Comparison of ENCODE assay signal across 21 mouse cellular contexts in genomic region chr15:102546246-102546645, GRCm38 (mm10). TPM values are rescaled to one million over a fixed set of nuclear protein-coding genes. Genes with fewer than 3 reads are reported as not detected.
DNase-seq lines count a peak whose midpoint lies in the region; ATAC-seq lines count a peak whose summit lies in the region.
"Had no signal": no experiment of that assay in that cellular context is flagged by ENCODE, and none has a peak within 500 bp of the region (broad histone marks: within the 10 kb centered on the region; RNA-seq: fewer than 3 reads in every experiment).

No protein-coding gene starts in this region.

- WGBS in forebrain, embryonic 12.5 days, result 93% methylated on average over 3 of the region's 3 CpGs
- 84% methylated on average over 3 of the region's 3 CpGs for WGBS in forebrain, embryonic 11.5 days
- 92% methylated on average over 3 of the region's 3 CpGs for WGBS in hindbrain, embryonic 13.5 days
- WGBS in hindbrain, embryonic 12.5 days, result 95% methylated on average over 3 of the region's 3 CpGs
- WGBS in neural tube, embryonic 13.5 days, result 91% methylated on average over 3 of the region's 3 CpGs
- WGBS in neural tube, embryonic 15.5 days, result 84% methylated on average over 3 of the region's 3 CpGs
- 82% methylated on average over 3 of the region's 3 CpGs for WGBS in hindbrain, embryonic 16.5 days

- ATAC-seq in forebrain, embryonic 12.5 days (ENCODE audit: low FRiP score), result no peak
- no peak for ATAC-seq in forebrain, embryonic 11.5 days (replicated peaks; ENCODE audit: low FRiP score)
- ATAC-seq in hindbrain, embryonic 13.5 days (ENCODE audit: low FRiP score), result no peak
- ATAC-seq in hindbrain, embryonic 12.5 days (ENCODE audit: low FRiP score), result no peak
- no peak for ATAC-seq in neural tube, embryonic 13.5 days (ENCODE audit: low read depth)
- ATAC-seq in neural tube, embryonic 15.5 days (ENCODE audit: low FRiP score), result no peak
- no peak for ATAC-seq in hindbrain, embryonic 16.5 days
- ATAC-seq: intestine, postnatal 0 days had no signal

- peaks cover 36% of the 10 kb centered on the region for H3K36me3 ChIP-seq in forebrain, embryonic 12.5 days (replicated peaks)
- no peaks in the 10 kb centered on the region for H3K36me3 ChIP-seq in forebrain, embryonic 11.5 days (ENCODE audit: control insufficient read depth, insufficient read depth, low read length)
- peaks cover 49% of the 10 kb centered on the region for H3K36me3 ChIP-seq in hindbrain, embryonic 13.5 days
- peaks cover 35% of the 10 kb centered on the region for H3K36me3 ChIP-seq in hindbrain, embryonic 12.5 days
- peaks cover 61% of the 10 kb centered on the region for H3K36me3 ChIP-seq in neural tube, embryonic 13.5 days
- peaks cover 44% of the 10 kb centered on the region for H3K36me3 ChIP-seq in neural tube, embryonic 15.5 days
- H3K36me3 ChIP-seq in hindbrain, embryonic 16.5 days (ENCODE audit: control insufficient read depth, insufficient read depth, low read length), result peaks cover 17% of the 10 kb centered on the region; the same call in 1 of the 2 replicates

- no peaks in the 10 kb centered on the region for H3K27me3 ChIP-seq in forebrain, embryonic 12.5 days
- H3K27me3 ChIP-seq in forebrain, embryonic 11.5 days (ENCODE audit: control insufficient read depth, insufficient read depth, low read length), result no peaks in the 10 kb centered on the region
- H3K27me3 ChIP-seq in hindbrain, embryonic 13.5 days, result no peaks in the 10 kb centered on the region
- no peaks in the 10 kb centered on the region for H3K27me3 ChIP-seq in hindbrain, embryonic 12.5 days
- H3K27me3 ChIP-seq in neural tube, embryonic 13.5 days, result no peaks in the 10 kb centered on the region
- H3K27me3 ChIP-seq in neural tube, embryonic 15.5 days (replicated peaks), result no peaks in the 10 kb centered on the region
- H3K27me3 ChIP-seq in hindbrain, embryonic 16.5 days (replicated peaks; ENCODE audit: control insufficient read depth, insufficient read depth, low read length), result no peaks in the 10 kb centered on the region
- H3K27me3 ChIP-seq: embryonic facial prominence, embryonic 13.5 days; kidney, embryonic 15.5 days; liver, embryonic 15.5 days; midbrain, embryonic 12.5 days; stomach, embryonic 15.5 days had no signal

- H3K27ac ChIP-seq in forebrain, embryonic 12.5 days, result peak overlapping the region; percentile 66; the same call in 1 of the 2 replicates
- no peak overlapping the region for H3K27ac ChIP-seq in forebrain, embryonic 11.5 days (ENCODE audit: low read depth, low read length)
- H3K27ac ChIP-seq in hindbrain, embryonic 13.5 days, result peak overlapping the region; percentile 76; the same call in 1 of the 2 replicates
- H3K27ac ChIP-seq in hindbrain, embryonic 12.5 days, result no peak overlapping the region
- 0 out of 2 replicates have a peak overlapping the region, but pooled peaks have one; percentile 66 for H3K27ac ChIP-seq in neural tube, embryonic 13.5 days (replicated peaks)
- H3K27ac ChIP-seq in neural tube, embryonic 15.5 days (replicated peaks), result no peak overlapping the region; the same call in 1 of the 2 replicates
- peak overlapping the region; percentile 69; the same call in 1 of the 2 replicates for H3K27ac ChIP-seq in hindbrain, embryonic 16.5 days (ENCODE audit: low read depth, low read length)
- H3K27ac ChIP-seq: kidney, embryonic 15.5 days; liver, embryonic 15.5 days; macrophage; midbrain, embryonic 12.5 days; stomach, embryonic 15.5 days had no signal

- no peak overlapping the region for H3K4me2 ChIP-seq in forebrain, embryonic 12.5 days
- H3K4me2 ChIP-seq in forebrain, embryonic 11.5 days (ENCODE audit: low read depth, low read length, severe bottlenecking), result no peak overlapping the region
- no peak overlapping the region for H3K4me2 ChIP-seq in hindbrain, embryonic 13.5 days
- no peak overlapping the region for H3K4me2 ChIP-seq in hindbrain, embryonic 12.5 days (replicated peaks)
- no peak overlapping the region for H3K4me2 ChIP-seq in neural tube, embryonic 13.5 days
- H3K4me2 ChIP-seq in neural tube, embryonic 15.5 days, result no peak overlapping the region
- H3K4me2 ChIP-seq in hindbrain, embryonic 16.5 days (ENCODE audit: low read length), result no peak overlapping the region
- H3K4me2 ChIP-seq: embryonic facial prominence, embryonic 13.5 days; heart, embryonic 11.5 days; kidney, embryonic 15.5 days; liver, embryonic 15.5 days; midbrain, embryonic 12.5 days; stomach, embryonic 15.5 days had no signal

- no peak for DNase-seq in forebrain, embryonic 11.5 days (ENCODE audit: low spot score)
- DNase-seq in urinary bladder, adult 2 months (ENCODE audit: low spot score), result no peak
- DNase-seq: B cell, adult 2 months had no signal

- H3K4me3 ChIP-seq in forebrain, embryonic 12.5 days (replicated peaks), result no peak overlapping the region
- no peak overlapping the region for H3K4me3 ChIP-seq in forebrain, embryonic 11.5 days (ENCODE audit: low read depth, low read length)
- H3K4me3 ChIP-seq in hindbrain, embryonic 13.5 days, result no peak overlapping the region
- no peak overlapping the region for H3K4me3 ChIP-seq in hindbrain, embryonic 12.5 days
- H3K4me3 ChIP-seq in neural tube, embryonic 13.5 days, result no peak overlapping the region
- H3K4me3 ChIP-seq in neural tube, embryonic 15.5 days (replicated peaks), result no peak overlapping the region
- no peak overlapping the region for H3K4me3 ChIP-seq in hindbrain, embryonic 16.5 days (ENCODE audit: low read length)
- H3K4me3 ChIP-seq: embryonic facial prominence, embryonic 13.5 days; kidney, embryonic 15.5 days; liver, embryonic 15.5 days; midbrain, embryonic 12.5 days; stomach, embryonic 15.5 days had no signal

- H3K4me1 ChIP-seq in forebrain, embryonic 12.5 days, result no peaks in the 10 kb centered on the region
- no peaks in the 10 kb centered on the region for H3K4me1 ChIP-seq in forebrain, embryonic 11.5 days (replicated peaks; ENCODE audit: control insufficient read depth, insufficient read depth, low read length)
- H3K4me1 ChIP-seq in hindbrain, embryonic 13.5 days (replicated peaks), result peaks cover 8% of the 10 kb centered on the region; the same call in 1 of the 2 replicates
- no peaks in the 10 kb centered on the region for H3K4me1 ChIP-seq in hindbrain, embryonic 12.5 days
- peaks cover 9% of the 10 kb centered on the region; the same call in 1 of the 2 replicates for H3K4me1 ChIP-seq in neural tube, embryonic 13.5 days (replicated peaks)
- peaks cover 6% of the 10 kb centered on the region; the same call in 1 of the 2 replicates for H3K4me1 ChIP-seq in neural tube, embryonic 15.5 days
- peaks cover 5% of the 10 kb centered on the region; the same call in 1 of the 2 replicates for H3K4me1 ChIP-seq in hindbrain, embryonic 16.5 days (ENCODE audit: control insufficient read depth, insufficient read depth, low read depth, low read length)
- H3K4me1 ChIP-seq: embryonic facial prominence, embryonic 13.5 days; kidney, embryonic 15.5 days; liver, embryonic 15.5 days; midbrain, embryonic 12.5 days; stomach, embryonic 15.5 days had no signal

- no peak overlapping the region for H3K9ac ChIP-seq in forebrain, embryonic 12.5 days
- no peak overlapping the region for H3K9ac ChIP-seq in forebrain, embryonic 11.5 days (ENCODE audit: low read length)
- H3K9ac ChIP-seq in hindbrain, embryonic 13.5 days, result no peak overlapping the region
- no peak overlapping the region for H3K9ac ChIP-seq in hindbrain, embryonic 12.5 days
- H3K9ac ChIP-seq in neural tube, embryonic 13.5 days, result no peak overlapping the region
- H3K9ac ChIP-seq in neural tube, embryonic 15.5 days (replicated peaks), result no peak overlapping the region
- no peak overlapping the region for H3K9ac ChIP-seq in hindbrain, embryonic 16.5 days (ENCODE audit: low read depth, low read length)
- H3K9ac ChIP-seq: embryonic facial prominence, embryonic 13.5 days; kidney, embryonic 15.5 days; liver, embryonic 15.5 days; midbrain, embryonic 12.5 days; stomach, embryonic 15.5 days had no signal

- H3K9me3 ChIP-seq in forebrain, embryonic 12.5 days, result no peaks in the 10 kb centered on the region
- no peaks in the 10 kb centered on the region for H3K9me3 ChIP-seq in forebrain, embryonic 11.5 days (ENCODE audit: control insufficient read depth, low read length)
- no peaks in the 10 kb centered on the region for H3K9me3 ChIP-seq in hindbrain, embryonic 13.5 days
- H3K9me3 ChIP-seq in hindbrain, embryonic 12.5 days (replicated peaks), result no peaks in the 10 kb centered on the region
- no peaks in the 10 kb centered on the region for H3K9me3 ChIP-seq in neural tube, embryonic 13.5 days
- H3K9me3 ChIP-seq in neural tube, embryonic 15.5 days (replicated peaks), result no peaks in the 10 kb centered on the region
- H3K9me3 ChIP-seq in hindbrain, embryonic 16.5 days (ENCODE audit: control insufficient read depth, low read length), result no peaks in the 10 kb centered on the region
- H3K9me3 ChIP-seq: embryonic facial prominence, embryonic 13.5 days; kidney, embryonic 15.5 days; liver, embryonic 15.5 days; midbrain, embryonic 12.5 days; stomach, embryonic 15.5 days had no signal

RNA-seq across cellular contexts. Expression of gene Npff, which starts 21.5 kb away (rescaled TPM):
- 2.7 and 2.9 TPM in 2 replicates for polyA plus RNA-seq in forebrain, embryonic 12.5 days (2016; fragmentation: Nextera tagmentation; extraction: Ambion mirVana)
- polyA plus RNA-seq in forebrain, embryonic 11.5 days (2014; fragmentation: Nextera tagmentation; extraction: Ambion mirVana), result 0.80 and 2.1 TPM in 2 replicates
- polyA plus RNA-seq in hindbrain, embryonic 13.5 days (2015; fragmentation: Nextera tagmentation; extraction: Ambion mirVana), result 6.1 and 7.1 TPM in 2 replicates
- polyA plus RNA-seq in hindbrain, embryonic 12.5 days (2016; fragmentation: Nextera tagmentation; extraction: Ambion mirVana), result 3.6 and 4.3 TPM in 2 replicates
- 7.3 and 13.3 TPM in 2 replicates for polyA plus RNA-seq in neural tube, embryonic 13.5 days (2015; fragmentation: Nextera tagmentation; extraction: Ambion mirVana)
- 13.9 and 14.0 TPM in 2 replicates for polyA plus RNA-seq in neural tube, embryonic 15.5 days (2015; fragmentation: Nextera tagmentation; extraction: Ambion mirVana)
- polyA plus RNA-seq in hindbrain, embryonic 16.5 days (2015; fragmentation: Nextera tagmentation; extraction: Ambion mirVana), result 4.1 and 5.0 TPM in 2 replicates
- 8.1 and 8.2 TPM in 2 replicates for polyA plus RNA-seq in urinary bladder, adult 2 months (2012; rRNA removed)

RNA-seq across cellular contexts. Expression of gene Tarbp2, which starts 28.3 kb away (rescaled TPM):
- 91.9 and 93.5 TPM in 2 replicates for polyA plus RNA-seq in forebrain, embryonic 12.5 days (2016; fragmentation: Nextera tagmentation; extraction: Ambion mirVana)
- polyA plus RNA-seq in forebrain, embryonic 11.5 days (2014; fragmentation: Nextera tagmentation; extraction: Ambion mirVana), result 98.9 and 109 TPM in 2 replicates
- 94.5 and 94.6 TPM in 2 replicates for polyA plus RNA-seq in hindbrain, embryonic 13.5 days (2015; fragmentation: Nextera tagmentation; extraction: Ambion mirVana)
- polyA plus RNA-seq in hindbrain, embryonic 12.5 days (2016; fragmentation: Nextera tagmentation; extraction: Ambion mirVana), result 93.0 and 94.0 TPM in 2 replicates
- polyA plus RNA-seq in neural tube, embryonic 13.5 days (2015; fragmentation: Nextera tagmentation; extraction: Ambion mirVana), result 82.6 and 88.0 TPM in 2 replicates
- 93.7 and 98.4 TPM in 2 replicates for polyA plus RNA-seq in neural tube, embryonic 15.5 days (2015; fragmentation: Nextera tagmentation; extraction: Ambion mirVana)
- 104 and 109 TPM in 2 replicates for polyA plus RNA-seq in hindbrain, embryonic 16.5 days (2015; fragmentation: Nextera tagmentation; extraction: Ambion mirVana)
- polyA plus RNA-seq in urinary bladder, adult 2 months (2012; rRNA removed), result 55.0 and 72.5 TPM in 2 replicates

RNA-seq across cellular contexts. Expression of gene Map3k12, which starts 29.4 kb away (rescaled TPM):
- polyA plus RNA-seq in forebrain, embryonic 12.5 days (2016; fragmentation: Nextera tagmentation; extraction: Ambion mirVana), result 39.4 and 40.1 TPM in 2 replicates
- polyA plus RNA-seq in forebrain, embryonic 11.5 days (2014; fragmentation: Nextera tagmentation; extraction: Ambion mirVana), result 25.4 and 28.4 TPM in 2 replicates
- polyA plus RNA-seq in hindbrain, embryonic 13.5 days (2015; fragmentation: Nextera tagmentation; extraction: Ambion mirVana), result 48.9 and 49.6 TPM in 2 replicates
- polyA plus RNA-seq in hindbrain, embryonic 12.5 days (2016; fragmentation: Nextera tagmentation; extraction: Ambion mirVana), result 45.5 and 46.0 TPM in 2 replicates
- polyA plus RNA-seq in neural tube, embryonic 13.5 days (2015; fragmentation: Nextera tagmentation; extraction: Ambion mirVana), result 45.8 and 50.6 TPM in 2 replicates
- polyA plus RNA-seq in neural tube, embryonic 15.5 days (2015; fragmentation: Nextera tagmentation; extraction: Ambion mirVana), result 49.1 and 57.4 TPM in 2 replicates
- 55.7 and 62.4 TPM in 2 replicates for polyA plus RNA-seq in hindbrain, embryonic 16.5 days (2015; fragmentation: Nextera tagmentation; extraction: Ambion mirVana)
- 13.1 and 13.7 TPM in 2 replicates for polyA plus RNA-seq in urinary bladder, adult 2 months (2012; rRNA removed)

RNA-seq across cellular contexts. Expression of gene Gm10337, which starts 42.7 kb away (rescaled TPM):
- polyA plus RNA-seq in forebrain, embryonic 12.5 days (2016; fragmentation: Nextera tagmentation; extraction: Ambion mirVana), result 3.9 and 7.9 TPM in 2 replicates
- polyA plus RNA-seq in forebrain, embryonic 11.5 days (2014; fragmentation: Nextera tagmentation; extraction: Ambion mirVana), result 15.6 TPM in 1 of 2 replicates, not detected in the other
- 6.3 and 17.2 TPM in 2 replicates for polyA plus RNA-seq in hindbrain, embryonic 13.5 days (2015; fragmentation: Nextera tagmentation; extraction: Ambion mirVana)
- polyA plus RNA-seq in hindbrain, embryonic 12.5 days (2016; fragmentation: Nextera tagmentation; extraction: Ambion mirVana), result 4.3 and 6.6 TPM in 2 replicates
- polyA plus RNA-seq in neural tube, embryonic 13.5 days (2015; fragmentation: Nextera tagmentation; extraction: Ambion mirVana), result 8.7 and 16.2 TPM in 2 replicates
- polyA plus RNA-seq in neural tube, embryonic 15.5 days (2015; fragmentation: Nextera tagmentation; extraction: Ambion mirVana), result 6.2 and 6.4 TPM in 2 replicates
- polyA plus RNA-seq in hindbrain, embryonic 16.5 days (2015; fragmentation: Nextera tagmentation; extraction: Ambion mirVana), result 8.1 and 21.8 TPM in 2 replicates
- not detected in 2 replicates for polyA plus RNA-seq in urinary bladder, adult 2 months (2012; rRNA removed)
- polyA plus RNA-seq: intestine, postnatal 0 days; large intestine, adult 2 months; limb, embryonic 14.5 days; liver, embryonic 15.5 days; lung, embryonic 16.5 days; macrophage; thymus, postnatal 0 days had no signal

Comparison
In these comparisons a context has a peak if more than half of its experiments do, and no peak if none do; other contexts are left out.
1. H3K27ac ChIP-seq: peak in forebrain, embryonic 12.5 days (single experiment), hindbrain, embryonic 13.5 days (single experiment), neural tube, embryonic 13.5 days (single experiment) and hindbrain, embryonic 16.5 days (single experiment); none in forebrain, embryonic 11.5 days (single experiment), hindbrain, embryonic 12.5 days (single experiment) and neural tube, embryonic 15.5 days (single experiment).